Mouse (Mus musculus): ENCODE results near the gene Rnf114.

Rnf114 gene

GRCm38 (mm10) chr2:167541324-167541723 is 48.9 kb downstream of the Rnf114 start:
- DNase-seq: no peak

DNA sequence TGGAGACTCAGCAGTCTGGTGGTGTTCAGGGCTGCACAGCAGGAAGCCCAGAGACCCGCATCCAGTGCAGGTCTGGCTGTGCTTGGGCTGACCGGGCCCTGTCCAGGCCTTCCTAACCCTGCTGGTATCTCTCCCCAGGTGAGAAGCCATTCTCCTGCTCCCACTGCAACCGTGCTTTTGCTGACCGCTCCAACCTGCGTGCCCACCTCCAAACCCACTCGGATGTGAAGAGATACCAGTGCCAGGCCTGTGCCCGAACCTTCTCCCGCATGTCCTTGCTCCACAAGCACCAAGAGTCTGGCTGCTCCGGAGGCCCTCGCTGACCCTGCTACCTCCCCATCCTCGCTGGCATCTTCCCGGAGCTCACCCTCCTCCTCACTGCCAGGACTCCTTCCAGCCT is 49.3 kb downstream of the Rnf114 start:
- no peak for DNase-seq

DNA sequence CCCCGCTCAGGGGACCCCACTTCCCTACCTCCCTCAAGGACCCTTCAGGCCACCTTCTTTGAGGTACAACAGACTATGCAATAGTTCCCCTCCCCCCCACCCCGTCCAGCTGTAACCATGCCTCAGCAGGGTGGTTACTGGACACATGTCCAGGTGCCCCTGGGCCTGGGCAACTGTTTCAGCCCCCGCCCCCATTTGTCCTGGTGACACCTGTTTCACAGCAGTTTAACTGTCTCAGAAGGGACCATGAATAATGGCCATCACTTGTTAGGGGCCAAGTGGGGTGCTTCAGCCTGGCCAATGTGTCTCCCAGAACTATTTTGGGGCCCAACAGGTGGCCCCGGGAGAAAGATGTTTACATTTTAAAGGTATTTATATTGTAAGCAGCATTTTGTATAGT is 49.9 kb downstream of the Rnf114 start:
- DNase-seq: no peak

GRCm38 (mm10) chr2:167543121-167544003 is 50.9 kb downstream of the Rnf114 start:
- peak; percentile 71 to 76 for DNase-seq

- DNase-seq: peak in 1 of 2 experiments; percentile 80
Measured at GRCm38 (mm10) chr2:167544004-167544356, 51.5 kb downstream of the Rnf114 start.

DNA sequence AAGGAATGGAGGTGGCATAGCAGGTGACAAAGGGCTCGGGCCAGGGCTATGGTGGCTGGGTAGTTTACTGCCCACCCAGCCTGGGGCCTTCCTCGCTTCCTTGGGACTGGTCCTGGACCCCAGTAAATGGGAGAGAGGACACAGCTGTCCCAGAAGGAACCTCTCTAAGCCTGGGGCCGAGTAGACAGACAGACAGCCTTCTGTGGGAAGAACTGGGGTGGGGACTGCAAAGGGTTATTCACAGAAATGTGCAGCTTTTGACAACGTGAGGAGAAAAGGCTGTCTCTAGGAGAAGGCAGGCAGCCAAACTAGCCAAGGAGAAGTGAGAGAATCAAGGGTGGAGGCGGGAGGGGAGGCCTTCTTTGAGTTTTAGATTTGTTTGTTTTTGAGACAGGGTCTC is 52.0 kb downstream of the Rnf114 start:
- DNase-seq: no peak

DNA sequence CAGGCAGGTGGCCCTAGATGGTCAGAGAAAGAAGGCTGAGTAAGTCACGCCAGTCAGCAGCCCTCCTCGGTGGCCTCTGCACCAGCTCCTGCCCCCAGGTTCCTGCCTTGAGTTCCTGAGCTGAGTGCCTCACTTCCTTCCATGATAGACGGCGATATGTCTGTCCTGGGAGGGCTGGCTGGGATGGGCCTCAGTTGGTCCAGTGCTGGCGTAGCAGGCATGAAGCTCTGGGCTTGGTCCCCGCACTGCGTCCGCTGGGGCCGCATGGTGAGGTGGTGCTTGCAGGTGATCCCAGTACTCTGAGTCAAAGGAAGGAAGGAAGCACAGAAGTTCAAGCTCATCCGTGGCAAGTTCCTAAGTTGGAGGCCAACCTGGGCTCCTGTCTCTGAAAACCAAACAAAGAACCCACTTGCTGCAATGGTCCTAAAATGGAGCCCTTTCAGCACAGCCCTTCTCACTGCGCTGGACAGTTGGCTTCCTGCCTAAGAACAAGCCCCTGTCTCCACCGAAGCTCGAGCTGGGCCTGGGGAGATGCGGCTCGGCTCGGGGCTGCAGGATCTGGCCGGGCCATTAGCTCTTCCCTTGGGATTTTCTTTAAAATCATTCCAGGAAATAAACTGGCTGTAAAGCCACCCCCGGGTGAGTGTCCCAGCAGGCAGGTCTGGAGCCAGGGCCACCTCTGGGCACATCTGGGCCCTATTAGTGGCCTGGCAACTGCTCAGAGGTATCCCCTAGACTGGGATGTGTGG is 54.2 kb downstream of the Rnf114 start:
- DNase-seq: no peak

DNA sequence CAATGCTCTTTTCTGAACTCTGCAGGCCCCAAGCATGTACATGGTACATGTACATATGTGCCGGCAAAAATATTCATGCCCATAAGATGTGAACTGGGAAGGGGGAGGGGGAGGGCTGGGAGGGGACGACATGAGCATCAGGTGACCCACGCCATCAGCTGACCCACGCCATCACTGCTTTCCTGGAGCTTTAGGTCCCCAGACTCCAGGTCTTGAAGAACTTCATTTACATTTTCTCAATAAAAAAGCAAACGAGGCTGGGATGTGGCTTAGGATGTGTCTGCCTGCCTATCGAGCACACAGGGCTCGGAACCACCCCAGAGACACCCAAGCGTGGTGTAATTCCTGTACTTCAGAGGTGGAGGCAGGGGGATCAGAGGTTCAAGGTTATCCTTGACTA is 55.0 kb downstream of the Rnf114 start:
- DNase-seq: no peak

- DNase-seq: no peak
Measured at GRCm38 (mm10) chr2:167548961-167549360, 56.5 kb downstream of the Rnf114 start.

DNA sequence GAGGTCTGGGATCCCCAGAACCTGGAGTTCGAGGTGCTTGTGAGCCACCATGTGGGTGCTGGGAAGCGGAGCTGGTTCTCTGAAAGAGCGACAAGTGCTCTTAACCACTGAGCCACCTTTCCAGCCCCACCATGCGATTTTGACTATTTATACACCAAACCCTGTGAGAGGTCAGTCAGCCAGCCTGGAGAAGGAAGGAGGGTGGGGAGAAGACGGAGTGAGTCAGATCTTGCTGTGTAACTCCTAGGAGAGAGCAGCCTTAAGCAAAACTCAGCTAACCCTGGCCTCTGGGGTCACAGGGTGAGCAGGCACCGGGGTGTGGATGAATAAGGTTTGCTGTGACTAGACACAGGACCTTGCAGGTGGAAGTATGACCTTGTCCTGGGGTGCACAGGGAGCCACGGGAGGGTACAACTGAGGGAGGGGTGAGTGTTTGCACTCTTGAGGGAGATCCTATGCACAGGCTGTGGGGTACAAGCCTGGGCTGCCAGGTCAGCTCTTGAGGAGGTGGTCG is 58.0 kb downstream of the Rnf114 start:
- DNase-seq: no peak

- DNase-seq: no peak
Measured at GRCm38 (mm10) chr2:167551342-167551920, 59.0 kb downstream of the Rnf114 start.

- no peak for DNase-seq
Measured at GRCm38 (mm10) chr2:167552292-167552691, 59.8 kb downstream of the Rnf114 start.

DNA sequence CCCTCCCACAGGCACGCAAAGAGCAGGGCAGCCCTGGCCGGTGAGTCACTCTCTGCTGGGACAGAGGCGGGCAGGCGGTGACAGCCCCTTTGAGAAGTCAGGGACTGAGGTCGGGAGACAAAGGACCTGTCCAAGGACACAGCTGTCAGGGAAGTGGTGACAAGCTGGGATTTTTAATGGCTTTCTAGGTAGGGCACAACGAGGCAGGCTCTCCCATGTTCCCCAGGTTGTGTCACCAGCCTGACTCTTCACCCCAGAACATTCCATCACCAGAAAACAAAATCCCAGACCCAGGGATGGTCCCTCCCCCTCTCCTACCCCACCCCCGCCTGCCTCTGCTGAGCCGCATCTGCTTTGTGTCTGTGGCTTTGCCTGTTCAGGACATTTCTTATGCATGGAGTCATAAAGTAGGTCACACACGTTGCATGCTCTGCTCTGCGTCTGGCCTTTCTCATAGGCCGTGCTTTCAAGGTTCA is 60.5 kb downstream of the Rnf114 start:
- DNase-seq: no peak

DNA sequence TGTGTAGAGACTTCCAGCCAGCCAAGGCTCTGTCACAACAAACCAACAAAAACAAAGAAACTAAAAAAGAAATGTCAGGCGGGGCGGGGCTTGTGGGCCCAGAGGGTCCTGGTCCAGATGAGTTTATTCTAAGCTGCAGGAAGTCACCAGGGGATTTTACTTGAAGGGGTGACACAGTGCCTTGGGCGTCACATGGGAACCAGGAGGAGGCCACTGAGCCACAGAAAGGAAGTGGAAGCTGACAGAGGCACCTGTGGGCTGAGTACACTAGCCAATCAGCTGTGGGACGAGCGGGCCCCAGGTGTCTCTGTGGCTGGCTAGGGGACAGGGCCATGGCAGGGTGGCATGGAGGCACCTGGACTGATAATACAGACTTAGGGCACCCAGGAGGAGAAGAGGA is 63.3 kb downstream of the Rnf114 start:
- no peak for DNase-seq

- no peak for DNase-seq
Measured at GRCm38 (mm10) chr2:167559413-167559812, 67.0 kb downstream of the Rnf114 start.

GRCm38 (mm10) chr2:167562101-167562500 is 69.7 kb downstream of the Rnf114 start:
- no peak for DNase-seq

DNA sequence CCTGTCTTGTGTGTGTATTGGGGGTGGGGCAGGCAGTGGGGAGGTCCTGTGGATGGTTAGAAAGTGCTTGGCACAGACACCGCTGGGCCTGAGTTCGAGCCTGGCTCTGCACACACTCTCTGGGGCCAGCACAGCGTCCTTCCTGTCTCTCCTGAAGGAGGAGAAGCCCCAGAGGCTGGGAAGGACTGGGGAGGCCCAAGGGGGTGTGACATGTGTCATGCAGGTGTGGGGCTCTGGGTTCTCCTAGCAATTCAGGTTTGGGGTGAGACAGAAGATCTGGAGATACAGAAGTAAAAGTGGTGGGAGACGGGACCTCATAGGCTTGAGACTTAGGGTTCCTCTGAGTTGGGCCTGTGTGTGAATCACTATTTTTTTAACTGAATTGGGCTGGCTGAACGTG is 70.6 kb downstream of the Rnf114 start:
- no peak for DNase-seq

- no peak for DNase-seq
Measured at GRCm38 (mm10) chr2:167563703-167564102, 71.3 kb downstream of the Rnf114 start.

GRCm38 (mm10) chr2:167564551-167565311 is 72.3 kb downstream of the Rnf114 start:
- no peak for DNase-seq

- no peak for DNase-seq
Measured at GRCm38 (mm10) chr2:167565312-167565656, 72.8 kb downstream of the Rnf114 start.

DNA sequence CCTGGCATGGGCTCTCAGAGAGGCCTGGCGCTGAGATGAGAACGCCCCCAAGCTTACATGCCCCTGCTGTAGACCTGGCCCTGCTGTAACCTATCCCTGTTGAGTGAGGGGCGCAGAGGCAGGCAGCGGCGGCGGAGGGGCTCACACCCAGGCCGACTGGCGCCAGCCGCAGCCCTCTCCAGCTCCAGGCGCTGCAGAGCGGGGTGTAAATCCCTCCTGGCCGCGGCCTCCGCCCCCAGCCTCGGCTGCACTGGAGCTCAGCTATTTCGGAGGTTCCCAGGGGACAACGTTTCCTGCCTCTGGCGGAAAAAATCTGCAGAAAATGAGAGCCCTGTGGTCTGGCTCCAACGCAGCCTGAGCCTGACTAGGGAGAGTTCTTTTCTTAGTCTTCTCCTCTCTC is 73.2 kb downstream of the Rnf114 start:
- peak in 1 of 2 experiments; percentile 29 for DNase-seq
